Mouse (Mus musculus): Measurements from ENCODE around the gene Ranbp1.
"Not testable (repeated sequence)": the region's sequence is repeated elsewhere in the genome, so short reads cannot be mapped to it uniquely, and the experiment has no call there.

The Ranbp1 gene

DNA sequence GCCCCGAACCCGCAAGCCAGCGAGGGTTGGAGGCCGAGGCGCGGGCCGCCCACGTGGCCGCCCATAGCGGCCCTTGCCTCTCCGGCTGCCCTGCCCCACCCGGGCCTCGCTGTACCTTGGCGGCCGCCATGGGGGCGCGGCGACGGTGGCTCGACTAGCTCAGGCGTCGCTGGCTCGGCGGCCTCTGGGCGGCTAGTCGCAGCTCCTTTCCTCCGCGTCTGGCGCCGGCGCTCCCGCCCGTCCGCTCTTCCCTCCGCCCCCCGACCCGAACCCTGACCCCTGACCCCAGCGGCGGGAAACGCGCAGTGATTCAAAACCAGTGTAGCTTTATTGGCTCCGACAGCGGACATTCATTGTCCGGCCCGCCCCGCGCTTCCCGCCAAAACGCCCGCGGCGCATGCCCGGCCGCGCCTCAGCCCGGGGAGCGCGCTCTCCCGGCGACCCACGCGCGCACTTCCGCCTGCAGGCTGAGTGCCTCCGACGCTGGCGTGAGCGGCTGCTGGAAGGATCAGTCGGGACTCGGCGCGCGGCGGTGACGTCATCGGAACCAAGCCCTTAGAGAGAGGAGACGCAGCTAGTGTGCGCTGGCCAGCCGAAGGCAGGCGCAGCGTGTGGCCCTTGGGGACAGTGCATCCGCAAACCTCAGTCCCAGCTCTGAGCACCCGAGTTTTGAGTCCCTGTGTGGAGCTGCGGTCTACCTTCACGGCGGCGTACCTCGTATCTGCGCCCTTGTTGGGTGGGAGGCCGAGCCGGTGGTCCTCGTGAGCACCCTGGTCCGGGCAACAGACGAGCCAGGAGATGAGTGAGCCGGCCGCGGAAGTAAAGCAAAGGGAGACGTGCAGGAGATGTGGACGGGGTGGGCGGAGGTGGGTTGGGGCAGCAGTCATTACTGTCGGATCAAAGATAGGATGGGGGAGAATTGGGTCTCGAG lies at the start of gene Ranbp1, which contains the start of gene Trmt2a:
Gene Ranbp1, minus strand, starts transcription at position 300 of the 931 bp plus-strand sequence.
Gene Trmt2a, plus strand, starts transcription at position 247 of the 931 bp plus-strand sequence.
- DNase-seq (ENCODE audit: low read depth) = peak; percentile 92

DNA sequence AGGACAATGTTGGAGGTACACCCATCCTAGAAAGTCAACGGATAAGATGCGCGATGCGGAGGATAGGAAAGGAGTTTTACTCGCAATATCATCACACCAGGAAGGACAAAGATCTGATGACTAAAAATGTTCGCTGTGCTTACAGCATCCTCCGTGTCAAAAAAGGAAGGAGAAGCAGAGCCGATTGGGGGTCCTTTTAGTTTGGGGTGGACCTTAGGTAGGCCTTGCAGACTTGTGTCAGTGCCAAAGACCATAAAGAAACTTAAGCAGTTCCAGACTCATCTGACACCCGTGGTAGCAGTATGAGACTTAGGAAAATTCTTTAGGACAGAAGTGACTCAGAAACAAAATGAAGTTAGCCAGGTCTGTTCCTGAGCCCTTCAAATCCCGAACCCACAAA lies 41.1 kb upstream of the Ranbp1 start:
- DNase-seq (ENCODE audit: low read depth) = not testable (repeated sequence)

DNA sequence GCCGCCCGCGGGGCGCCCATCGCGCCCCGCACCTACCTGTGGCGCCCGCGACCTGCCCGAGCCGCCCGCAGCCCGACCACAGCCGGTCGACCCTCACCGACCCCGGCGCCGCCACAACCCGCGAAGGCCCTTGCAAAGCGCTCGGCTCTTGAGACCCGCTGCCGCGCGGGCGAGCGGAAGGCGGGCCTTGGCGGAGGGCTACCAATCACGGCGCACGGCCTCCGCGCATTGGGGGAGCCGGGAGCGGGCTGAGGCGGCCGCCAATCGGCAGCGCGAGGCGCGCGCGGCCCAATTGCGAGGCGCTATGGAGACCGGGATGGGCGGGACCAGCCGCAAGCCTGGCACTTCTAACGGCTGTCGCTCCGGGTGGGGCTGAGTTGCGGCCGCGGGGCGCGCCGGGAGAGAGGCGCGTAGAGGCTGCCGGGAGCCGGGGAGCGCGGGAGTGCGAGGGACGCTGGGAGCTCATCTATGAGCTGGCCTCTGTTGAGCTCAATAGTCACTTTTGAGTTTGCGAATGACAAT lies 40.6 kb upstream of the Ranbp1 start, which contains the start of gene Dgcr8:
Gene Dgcr8, minus strand, starts transcription at position 180 of the 522 bp plus-strand sequence.
- DNase-seq (ENCODE audit: low read depth) = peak; percentile 93

DNA sequence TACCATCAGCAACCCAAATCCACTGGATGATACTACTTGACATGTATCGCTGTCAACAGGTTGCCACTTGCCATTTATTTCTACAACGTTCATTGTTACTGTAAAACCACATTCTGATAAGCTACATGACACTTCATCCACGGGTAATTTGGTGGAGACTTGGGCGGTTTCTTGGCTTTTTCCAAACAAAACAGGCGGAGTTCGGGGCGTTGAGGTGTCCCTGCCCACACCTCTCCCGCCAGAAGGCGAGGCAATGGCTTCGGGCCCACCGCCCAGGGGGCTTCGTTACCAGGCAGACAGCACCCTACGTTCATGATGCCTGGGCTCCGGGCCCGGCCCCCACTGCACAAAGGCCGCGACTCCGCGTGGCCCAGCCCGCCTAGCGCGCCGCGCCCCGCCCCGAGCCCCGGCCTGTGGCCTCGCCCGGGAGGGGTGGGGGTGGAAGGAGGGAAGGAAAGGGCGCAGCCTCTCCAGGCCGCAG lies 40.1 kb upstream of the Ranbp1 start:
- no peak for DNase-seq (ENCODE audit: low read depth)

DNA sequence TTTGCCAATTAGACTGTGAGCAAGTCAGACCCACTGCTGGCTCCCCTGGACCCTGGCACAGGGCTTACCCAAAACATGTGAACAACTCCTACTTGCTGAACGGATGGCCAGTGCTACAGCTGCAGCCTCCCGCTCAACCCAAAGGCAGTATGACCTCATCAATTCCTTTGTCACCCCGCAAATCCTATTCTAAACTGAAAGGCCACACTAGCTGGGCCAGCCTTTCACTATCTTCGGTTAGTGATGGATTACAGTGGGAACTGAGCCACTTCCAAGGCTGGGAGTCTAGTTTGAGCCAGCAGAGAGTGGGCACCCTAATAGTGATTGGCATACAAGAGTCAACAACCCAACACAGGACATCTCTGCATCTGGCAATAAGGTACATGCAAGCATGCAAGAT lies 39.6 kb upstream of the Ranbp1 start:
- DNase-seq (ENCODE audit: low read depth) = peak; percentile 2

DNA sequence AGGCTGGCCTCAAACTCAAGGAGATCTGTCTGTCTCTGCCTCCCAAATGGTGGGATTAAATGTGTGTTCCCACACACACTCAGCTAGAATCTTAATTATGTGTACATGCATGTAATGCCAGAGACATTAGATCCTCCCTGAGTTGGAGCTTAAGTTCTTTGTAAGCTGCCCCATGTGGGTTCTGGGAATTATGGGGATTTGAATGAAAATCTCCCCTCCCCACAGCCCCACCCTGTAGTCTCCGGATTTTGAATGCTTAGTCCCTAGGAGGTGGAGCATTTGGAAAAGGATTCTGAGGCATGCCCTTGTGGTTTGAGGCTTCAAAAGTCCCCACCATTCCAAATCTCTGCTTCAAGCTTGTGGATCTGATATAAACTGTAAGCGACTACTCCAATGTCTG lies 26.6 kb upstream of the Ranbp1 start:
- no peak for DNase-seq (ENCODE audit: low read depth)

DNA sequence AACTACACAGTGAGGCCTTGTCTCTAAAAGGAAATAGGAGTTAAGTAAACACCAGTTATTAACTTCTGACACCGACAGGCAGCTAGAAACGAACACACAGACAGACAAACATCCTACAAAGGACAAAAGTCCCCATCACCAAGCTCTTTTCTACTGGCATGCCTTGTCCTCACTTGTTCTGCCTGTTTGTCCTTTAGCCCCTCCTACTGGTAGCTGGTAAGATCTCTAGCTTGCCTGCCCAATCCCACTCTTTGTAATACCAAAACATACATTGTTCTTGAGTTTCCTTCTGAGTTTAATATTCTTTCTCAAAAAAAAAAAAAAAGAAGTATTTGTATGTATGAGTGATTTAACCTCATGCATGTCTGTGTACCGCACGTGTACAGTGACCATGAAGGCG lies 19.6 kb upstream of the Ranbp1 start:
- DNase-seq (ENCODE audit: low read depth) = no peak

DNA sequence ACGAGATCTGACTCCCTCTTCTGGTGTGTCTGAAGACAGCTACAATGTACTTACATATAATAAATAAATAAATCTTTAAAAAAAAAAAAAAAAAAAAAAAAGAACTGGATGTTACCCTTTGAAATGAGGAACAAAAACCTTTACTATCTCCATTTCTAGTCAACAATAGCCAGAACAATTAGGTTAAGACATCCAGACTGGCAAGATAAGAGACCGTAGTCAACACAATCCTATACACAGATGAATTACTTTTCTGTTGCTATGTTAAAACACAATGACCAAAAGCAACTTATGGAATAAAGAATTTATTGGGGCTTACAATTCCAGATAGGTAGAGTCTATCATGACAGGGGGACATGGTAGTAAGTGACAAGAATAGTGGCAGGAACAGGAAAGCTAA lies 16.5 kb upstream of the Ranbp1 start:
- DNase-seq (ENCODE audit: low read depth) = no peak

DNA sequence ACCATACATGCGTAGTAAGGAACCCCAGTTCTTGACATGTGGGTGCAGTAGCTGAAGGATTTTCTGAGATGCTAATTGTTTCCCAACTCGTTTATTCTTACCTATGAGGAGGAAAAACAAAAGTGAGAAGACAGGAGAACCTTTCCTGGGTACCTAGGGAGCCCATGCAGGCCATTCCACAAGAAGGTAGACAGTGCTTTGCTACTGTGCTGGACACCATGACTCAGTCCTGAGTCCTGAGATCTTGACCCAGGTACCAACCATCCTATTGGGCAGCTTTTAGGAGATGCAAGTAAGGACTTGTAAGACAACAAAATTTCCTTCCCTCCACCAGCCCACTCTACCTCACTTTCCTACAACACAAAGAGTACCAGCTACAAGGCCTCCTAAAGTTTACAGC lies 9.7 kb upstream of the Ranbp1 start, which contains the start of gene Gm49776:
Gene Gm49776, minus strand, starts transcription at position 101 of the 400 bp plus-strand sequence.
- no peak for DNase-seq (ENCODE audit: low read depth)

DNA sequence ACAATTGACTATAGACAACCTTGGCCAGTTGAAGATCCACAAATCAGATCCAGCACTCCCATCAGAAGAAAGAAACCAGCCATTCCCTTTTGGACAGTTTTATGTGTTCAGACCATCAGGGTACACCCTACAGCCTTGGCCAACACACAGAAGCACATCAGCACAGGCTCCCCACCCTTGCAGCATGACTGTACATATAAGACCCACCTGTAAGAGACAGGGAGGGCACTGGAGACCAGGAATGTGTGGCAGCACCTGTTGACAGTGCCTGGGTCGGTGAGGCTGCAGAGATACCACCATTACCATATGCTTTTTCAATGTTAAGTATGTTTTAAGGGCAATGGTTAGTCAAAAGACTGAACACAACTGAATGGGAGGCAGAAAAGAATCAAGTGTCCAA lies 5.3 kb upstream of the Ranbp1 start:
- DNase-seq (ENCODE audit: low read depth) = no peak

DNA sequence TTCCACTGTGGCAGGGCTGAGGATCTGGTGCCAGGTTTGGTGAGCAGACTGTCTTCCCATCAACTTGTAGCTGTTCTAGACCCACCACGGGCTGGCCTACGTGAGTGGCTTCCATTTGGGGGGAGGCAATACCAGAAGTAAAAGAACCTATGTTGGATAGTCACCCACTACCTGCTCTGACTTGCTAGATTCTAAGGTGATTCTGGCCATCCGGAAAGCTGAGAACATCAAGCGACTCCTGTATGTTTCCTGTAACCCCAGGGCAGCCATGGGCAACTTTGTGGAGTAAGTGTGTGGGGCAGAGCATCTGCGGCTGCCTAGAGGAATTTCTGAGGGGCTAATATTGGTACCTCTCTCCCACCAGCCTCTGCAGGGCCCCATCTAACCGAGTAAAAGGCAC lies 4.2 kb upstream of the Ranbp1 start:
- DNase-seq (ENCODE audit: low read depth) = no peak

DNA sequence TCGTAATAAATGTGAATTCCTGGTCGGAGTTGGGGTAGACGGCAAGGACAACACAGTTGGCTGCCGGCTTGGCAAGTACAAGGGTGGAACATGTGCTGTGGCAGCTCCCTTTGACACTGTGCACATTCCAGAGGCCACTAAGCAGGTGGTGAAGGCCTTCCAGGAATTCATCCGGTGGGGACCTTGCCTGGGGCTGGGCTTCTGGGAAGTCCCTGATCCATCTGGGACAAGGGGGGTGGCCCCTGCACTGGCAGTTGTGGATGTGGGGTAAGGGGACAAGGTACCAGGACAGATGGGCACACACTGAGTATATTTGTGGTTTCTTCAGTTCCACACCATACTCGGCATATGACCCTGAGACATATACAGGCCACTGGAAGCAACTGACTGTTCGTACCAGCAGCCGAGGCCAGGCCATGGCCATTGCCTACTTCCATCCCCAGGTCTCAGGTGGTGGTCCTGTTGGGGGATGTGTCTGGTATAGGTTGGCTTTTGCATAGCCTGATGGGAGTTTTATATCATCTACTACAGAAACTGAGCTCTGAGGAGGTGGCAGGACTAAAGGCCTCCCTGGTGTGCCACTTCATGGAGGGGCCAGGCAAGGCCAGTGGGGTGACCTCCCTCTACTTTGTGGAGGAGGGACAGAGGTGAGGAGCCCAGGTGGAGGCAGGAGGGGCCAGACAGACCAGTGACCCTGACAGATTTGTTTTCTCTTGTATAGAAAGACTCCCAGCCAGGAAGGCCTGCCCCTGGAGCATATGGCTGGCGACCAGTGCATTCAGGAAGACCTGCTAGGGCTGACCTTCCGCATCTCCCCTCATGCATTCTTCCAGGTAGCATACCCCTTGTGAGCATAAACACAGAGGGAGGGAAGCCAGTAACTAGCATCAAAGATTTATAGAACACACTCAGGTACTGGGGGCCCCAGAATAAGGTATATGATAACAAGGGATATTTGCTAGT lies 2.6 kb upstream of the Ranbp1 start:
- DNase-seq (ENCODE audit: low read depth) = no peak

DNA sequence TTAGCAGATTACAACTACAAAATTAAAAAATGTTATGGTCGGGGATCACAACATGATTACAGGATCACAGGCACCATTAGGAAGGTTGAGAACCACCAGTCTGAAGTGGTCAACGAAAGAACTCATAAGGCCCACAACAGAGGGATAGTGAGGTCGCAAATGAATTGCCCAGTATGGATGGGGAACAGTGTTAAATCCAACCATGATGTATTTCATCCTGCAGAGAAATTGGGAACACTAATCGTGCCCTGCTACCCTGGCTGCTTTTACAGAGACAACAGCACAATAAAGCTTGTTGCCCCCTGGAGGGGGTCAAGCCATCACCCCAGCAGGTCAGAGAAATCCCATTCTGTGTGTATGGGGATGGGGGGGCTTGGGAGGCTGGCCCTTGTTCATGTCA lies 1.7 kb upstream of the Ranbp1 start:
- no peak for DNase-seq (ENCODE audit: low read depth)

DNA sequence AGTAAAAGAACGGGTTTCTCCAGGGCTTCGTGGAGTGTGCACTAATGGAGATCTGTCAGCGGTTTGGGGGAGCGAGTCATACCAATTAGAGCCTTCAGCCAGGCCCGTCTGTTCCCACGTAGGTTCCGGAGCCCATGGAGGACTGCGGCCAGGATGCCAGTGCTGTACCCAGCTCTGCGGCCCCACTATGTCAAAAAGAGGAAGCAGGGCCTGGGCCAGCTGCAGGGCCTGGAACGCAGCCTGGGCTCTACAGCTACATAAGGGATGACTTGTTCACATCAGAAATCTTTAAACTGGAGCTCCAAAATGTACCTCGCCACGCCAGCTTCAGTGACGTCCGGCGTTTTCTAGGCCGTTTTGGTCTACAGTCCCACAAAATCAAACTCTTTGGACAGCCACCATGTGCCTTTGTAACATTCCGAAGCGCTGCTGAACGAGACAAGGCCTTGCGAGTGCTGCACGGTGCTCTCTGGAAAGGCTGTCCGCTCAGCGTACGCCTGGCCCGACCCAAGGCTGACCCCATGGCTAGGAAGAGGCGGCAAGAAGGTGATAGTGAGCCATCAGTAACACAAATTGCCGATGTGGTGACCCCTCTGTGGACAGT lies 934 bp upstream of the Ranbp1 start:
- DNase-seq (ENCODE audit: low read depth) = no peak

DNA sequence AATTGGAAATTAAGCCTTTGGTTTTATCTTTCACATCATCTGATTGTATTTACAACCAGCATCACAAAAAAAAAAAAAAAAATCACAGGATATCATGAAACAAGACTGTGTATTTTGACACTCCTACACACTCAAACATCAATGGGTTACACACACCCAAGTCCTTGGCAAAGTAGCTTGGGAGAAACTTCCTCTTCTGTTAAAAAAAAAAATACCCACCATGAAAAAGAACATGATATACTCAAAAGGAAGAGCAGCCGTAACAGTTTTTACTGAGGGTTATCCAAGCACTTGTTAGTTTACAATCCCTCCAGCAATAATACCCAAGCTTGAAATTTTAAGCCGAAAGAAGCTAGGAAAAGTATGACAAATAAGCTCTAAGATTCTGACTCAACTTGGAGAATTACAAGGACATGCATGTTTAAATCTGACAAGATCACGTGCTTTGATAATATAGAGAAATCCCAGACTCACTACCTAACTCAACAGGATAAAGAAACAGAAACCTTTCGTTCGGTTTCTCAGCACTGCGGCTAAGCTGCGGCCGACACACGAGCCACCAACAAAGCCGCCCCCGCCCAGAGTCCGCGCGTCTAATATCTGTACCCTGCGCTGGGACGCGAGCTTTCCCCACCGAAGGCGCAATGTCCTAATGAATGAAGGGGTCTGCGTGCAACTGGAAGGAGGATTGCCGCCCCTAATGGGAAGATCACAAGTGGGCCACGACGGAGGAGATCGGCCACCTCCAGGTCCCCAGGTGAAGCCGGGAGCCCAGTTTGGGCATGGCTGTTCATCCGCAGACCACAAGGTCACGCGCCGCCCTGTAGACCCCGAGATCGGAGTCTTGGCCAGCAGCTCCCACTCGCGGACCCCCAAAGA lies 772 bp downstream of the Ranbp1 start:
- DNase-seq (ENCODE audit: low read depth) = no peak

DNA sequence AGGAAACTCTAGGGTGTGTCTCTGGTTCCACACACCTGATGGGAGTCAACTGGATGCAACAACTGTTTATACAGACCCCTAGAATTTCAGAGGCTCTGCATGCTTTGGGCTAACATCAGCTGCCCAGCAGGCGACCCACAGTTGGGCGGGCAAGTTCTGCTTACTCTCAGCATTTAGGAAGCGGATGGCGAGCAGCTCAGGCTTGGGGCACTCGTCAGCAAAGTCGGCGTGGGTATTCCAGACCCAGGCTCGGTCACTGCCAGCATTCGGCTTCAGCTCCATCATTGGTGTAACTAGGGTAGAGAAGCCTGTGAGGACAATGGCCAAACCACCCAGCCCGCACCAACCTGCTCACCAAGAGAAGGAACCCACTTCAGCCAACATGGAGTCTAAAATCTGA lies 7.0 kb downstream of the Ranbp1 start:
- no peak for DNase-seq (ENCODE audit: low read depth)

DNA sequence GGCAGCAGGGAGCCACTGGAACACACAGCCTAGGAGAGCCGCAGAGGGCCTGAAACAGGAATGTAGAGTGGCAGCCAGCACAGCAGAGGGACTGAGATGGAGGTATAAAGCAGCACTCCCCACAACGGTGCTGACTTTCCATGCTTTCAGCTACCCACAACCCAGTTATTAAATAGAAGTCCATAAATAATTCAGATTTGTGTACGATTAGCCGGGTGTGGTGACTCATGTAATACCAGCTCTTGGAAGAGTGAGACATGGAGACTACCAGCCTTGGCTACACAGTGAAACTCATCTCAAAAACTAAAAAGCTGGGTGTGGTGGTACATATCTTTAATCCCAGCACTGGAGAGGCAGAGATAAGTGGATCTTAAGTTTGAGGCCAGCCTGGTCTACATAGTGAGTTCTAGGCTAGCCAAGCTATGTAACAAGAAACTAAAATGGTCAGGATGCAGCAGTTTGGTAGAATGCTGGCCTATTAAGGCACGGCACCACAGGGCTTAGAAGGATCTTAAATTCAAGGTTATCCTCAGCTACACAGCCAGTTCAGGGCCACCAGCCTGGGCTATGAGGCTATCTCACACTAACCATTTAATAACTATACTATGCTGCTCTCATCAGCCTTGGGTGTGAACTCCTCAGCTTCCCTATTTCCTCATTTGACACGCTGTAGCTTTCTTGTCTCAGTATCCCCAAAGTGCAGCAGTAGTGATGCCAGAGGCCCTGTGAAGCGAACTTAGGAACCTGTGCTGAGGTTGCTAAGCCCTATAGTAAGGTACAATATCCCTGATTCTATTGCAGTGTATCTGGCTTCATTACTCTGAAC lies 11.6 kb downstream of the Ranbp1 start:
- no peak for DNase-seq (ENCODE audit: low read depth)

DNA sequence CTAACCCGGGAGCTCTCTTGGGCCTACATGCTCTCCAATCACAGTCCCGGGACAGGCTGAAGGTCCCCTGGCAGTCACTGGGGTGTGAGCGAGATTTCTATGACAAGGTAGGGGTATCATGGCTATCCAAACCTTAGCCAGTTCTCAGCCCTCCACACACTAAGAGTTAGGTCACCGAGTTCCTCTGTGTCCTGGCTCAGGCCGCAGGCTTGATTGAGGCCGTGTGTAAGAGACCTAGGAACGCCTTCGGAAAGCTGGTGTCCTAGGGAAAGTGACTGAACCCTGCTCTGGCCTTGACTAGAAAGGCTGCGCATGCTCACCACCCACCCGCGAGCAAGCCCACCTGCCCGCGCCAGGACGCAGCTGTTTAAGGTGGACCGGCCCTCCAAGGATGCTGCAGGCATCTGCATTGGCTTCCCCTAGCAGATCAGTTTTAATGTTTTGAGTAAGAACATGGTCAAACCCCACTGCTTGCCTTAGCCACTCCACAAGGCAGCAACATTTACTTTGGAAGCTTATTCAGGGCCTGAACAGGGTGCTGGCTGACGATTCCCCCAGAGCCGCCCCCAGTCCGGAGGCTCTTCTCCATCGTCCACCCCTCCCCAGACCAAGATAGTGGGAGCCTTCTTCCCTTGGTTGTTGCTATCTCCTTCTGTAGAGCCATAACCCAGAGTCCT lies 13.0 kb downstream of the Ranbp1 start:
- DNase-seq (ENCODE audit: low read depth) = no peak

Data from fibroblast of lung, adult 2 months (primary cell).